Mouse (Mus musculus) thymus, adult 2 months (tissue): ENCODE results near the gene Glyr1.

Experiments used
- CTCF ChIP-seq: fragments of 200-500 bp; IDR thresholded peaks from 2 replicates; pipeline ENCODE4 v1.5.1; 2012; ENCODE audit warnings: mild to moderate bottlenecking, control low read depth, low read length, moderate library complexity, borderline replicate concordance; ENCODE audit not compliant: control insufficient read depth, poor library complexity, insufficient read depth; ENCODE audit errors: extremely low read depth
- POLR2A ChIP-seq: fragments of 200-500 bp; IDR thresholded peaks from 2 replicates; pipeline ENCODE4 v1.6.1; 2012; ENCODE audit warnings: mild to moderate bottlenecking, low read length, control low read depth, moderate library complexity; ENCODE audit not compliant: control insufficient read depth, poor library complexity, insufficient read depth; ENCODE audit errors: extremely low read depth

- no peak for TF ChIP-seq POLR2A
- TF ChIP-seq CTCF: no peak
Observed at GRCm38 (mm10) chr16:5024021-5024420, 25.6 kb downstream of the Glyr1 start.
